Mouse (Mus musculus) mesoderm, embryonic 11.5 days (tissue): ENCODE measurements at regions not wholly inside any gene's neighbourhood (a gene's known extent, or its start where the extent isn't known, plus 50 kb on each side); places are given as distances from the start of the nearest gene placed in this dataset.
A peak's percentile ranks its signal among the peaks of the same experiment; 100 is the strongest.

Experiments
- DNase-seq: peaks from one replicate; pipeline ENCODE4 v3.0.0-alpha.2; 2012; ENCODE audit warnings: low read depth, low spot score

GRCm38 (mm10) chr4:97132650-97133049, 50.3 kb downstream of the Gm10192 start:
- no peak for DNase-seq

DNA sequence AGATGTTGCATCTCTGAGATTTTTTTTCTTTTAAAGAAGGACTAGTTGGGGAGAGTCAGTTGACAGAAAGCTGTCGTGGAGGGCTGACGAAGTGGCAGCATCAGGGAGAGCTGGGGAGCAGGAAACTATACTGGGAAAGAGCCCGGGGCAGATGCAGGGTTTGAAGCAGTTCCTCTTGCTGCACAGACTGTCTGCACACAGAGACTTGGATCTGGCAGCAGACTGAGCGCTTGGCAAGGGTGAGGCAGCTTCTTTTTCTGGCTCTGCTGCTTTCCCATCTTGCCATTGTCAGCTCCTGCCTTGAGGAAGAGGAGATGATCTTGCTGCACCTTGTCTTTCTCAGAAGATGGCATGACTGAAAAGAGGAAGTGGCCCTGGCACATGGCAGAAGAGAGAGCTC, 55.2 kb downstream of the Gm10192 start:
- no peak for DNase-seq

DNA sequence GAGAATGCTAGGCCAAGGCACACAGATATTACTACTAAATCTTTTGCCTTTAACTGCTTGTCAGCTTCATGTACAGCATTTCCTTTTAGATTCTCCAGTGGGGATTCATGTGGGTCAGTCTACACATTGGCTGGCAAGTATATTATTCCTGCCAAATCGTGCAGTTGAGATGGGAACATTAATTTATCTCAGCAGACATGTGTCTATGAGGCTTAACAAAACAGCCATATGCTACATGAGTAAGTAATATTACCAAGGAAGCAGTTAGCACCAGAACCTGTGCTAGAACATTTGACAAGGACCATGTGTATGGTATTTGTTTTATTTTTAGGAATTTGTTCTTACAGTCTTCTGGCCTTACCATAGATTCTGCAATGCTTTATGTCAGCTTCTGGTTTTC, 59.1 kb downstream of the Gm10192 start:
- DNase-seq, result no peak

- DNase-seq, result no peak
These were observed 61.0 kb downstream of the Gm10192 start for GRCm38 (mm10) chr4:97121952-97122351.

DNA sequence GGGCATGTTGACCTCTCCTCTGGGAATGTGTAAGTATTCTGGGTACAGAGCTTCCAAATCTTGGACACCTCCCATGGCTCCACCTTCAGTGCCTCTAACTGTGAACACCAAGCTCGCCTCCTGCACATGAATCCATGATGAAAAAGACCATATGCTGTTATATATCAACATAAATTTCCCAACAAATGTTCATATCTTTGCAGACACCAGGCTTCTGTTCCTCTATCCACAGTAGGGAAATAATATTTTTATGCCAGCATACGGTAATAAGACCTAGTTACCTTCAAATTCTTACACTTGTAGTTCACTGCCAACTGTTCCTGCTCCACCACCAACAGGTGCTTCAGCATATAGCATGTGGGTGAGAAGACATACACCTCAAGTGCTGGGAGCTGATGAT, 63.5 kb downstream of the Gm10192 start:
- no peak for DNase-seq

DNA sequence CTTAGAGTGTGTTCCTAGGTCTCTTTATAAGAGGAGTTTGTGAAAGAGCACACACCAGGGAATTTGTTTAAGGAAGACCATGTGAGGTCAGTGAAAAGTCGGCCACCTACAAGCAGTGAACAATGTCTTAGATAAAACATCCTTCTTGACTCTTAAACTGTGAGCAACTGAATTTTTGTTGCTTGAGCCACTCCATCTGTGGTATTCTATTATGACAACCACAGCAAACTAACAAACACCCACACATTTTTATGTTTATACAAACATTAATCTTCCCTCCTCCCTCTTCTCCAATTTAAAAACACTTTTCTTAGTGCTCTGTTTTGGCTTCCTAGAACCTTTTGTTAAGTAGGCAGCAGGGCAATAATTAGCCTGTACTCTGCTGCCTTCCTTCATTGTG, 66.0 kb downstream of the Gm10192 start:
- no peak for DNase-seq

DNA sequence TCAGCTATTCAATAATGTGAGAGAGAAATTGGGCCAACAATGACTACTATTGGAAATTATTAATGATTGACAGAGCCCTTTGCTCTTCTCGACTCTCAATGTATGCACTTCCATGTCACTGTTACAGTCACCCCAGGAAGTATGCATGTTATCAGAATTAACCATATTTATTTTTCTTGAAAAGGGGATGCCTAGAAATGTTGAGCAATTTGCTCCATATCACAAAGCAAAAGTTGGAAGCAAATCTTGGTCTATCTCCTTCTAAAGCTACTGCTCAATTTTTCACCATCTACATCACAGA, 80.3 kb downstream of the Gm10192 start:
- no peak for DNase-seq

DNA sequence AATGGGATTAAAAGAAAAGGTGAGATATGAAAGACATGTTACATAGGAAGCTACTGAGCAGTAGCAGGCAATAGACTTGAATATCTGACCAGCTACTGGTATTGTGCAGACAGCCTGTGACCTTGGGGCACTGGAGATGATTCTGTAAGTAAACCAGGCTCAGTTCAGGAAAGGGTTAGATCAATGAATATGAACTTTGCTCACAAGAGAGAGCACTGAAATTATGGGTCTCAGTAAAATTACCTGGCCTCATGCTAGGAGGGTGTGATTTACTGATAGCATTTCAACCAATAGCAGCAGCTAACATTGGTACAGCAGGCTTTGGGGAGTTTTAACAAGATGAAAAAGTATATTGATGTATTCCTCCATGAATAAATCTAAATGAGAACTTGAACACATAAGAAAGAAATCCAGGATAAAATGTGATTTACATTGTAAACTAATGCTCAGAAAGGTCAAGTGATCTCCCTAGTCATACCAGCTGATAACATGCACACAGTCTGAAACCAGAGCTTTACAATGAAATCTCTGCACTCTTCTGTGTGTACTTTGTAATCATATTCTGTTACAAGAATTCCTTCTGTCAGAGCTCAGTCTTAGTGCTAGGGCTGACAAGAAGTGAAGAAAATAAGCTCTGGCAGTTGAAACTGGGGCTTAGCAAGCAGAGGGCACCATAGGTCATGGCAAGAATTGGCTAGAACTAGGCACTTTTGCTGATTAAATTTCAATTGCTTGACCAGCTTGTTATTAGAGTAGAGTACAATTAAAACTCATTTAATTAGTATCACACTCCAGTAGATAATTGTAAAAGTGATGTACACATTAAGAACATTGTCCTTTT, 80.8 kb downstream of the Gm10192 start:
- DNase-seq, result no peak

- DNase-seq, result no peak
These were observed 83.2 kb downstream of the Gm10192 start for GRCm38 (mm10) chr4:97099721-97100120.

- DNase-seq, result no peak
These were observed 89.4 kb downstream of the Gm10192 start for GRCm38 (mm10) chr4:97093576-97093975.

DNA sequence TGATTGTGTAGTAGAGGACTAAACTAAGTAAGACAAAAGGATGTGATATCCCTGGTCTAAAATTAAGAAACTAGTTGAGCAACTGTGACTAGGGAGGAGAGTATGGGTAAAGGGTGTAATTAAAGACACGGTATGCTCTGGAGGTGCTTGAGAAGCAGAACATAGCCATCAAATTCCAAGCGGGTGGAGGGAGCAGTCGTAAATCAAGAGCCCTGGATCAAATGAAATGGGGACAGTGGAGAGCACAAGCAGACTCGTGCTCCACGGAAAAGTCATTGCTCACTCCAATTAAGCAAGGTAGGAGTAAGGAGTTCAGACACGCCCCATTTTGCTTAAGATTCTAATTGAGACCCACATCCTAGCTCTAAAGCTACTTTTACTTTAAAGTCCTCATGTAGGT, 132.2 kb downstream of the Gm10192 start:
- DNase-seq, result peak; percentile 23

GRCm38 (mm10) chr4:97049045-97049674, 133.8 kb downstream of the Gm10192 start:
- DNase-seq, result peak; percentile 47

DNA sequence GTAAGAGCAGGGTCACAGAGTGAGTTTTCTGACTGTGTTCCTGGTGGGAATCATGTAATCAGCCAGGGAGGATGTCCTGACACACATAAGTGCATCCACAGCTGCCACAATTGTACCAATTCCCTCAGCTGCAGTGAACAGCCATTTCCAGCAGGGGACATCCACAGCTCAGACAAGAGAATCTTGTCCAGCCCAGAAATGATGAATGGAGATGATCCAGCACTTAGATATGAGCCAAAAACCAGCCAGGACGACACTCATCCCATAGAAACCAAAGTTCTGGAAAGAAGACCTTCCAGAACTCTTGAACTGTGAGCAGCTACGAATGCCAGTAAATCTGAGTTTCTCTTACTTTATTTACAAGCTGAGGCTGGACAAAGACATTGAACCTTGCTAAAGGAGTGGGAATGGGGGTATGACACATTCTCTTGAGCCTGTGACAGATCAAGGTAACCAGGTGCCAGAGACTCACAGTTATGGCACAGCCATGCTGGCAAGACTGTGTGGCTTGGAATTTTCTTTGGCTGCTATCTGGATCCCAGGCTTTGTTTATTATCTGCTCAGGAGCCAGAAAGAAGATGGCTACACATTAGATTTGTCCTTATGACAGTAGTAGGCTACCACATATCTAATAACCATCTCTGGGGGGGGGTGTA, 145.1 kb downstream of the Gm10192 start:
- peak; percentile 36 for DNase-seq

- DNase-seq, result no peak
These were observed 154.0 kb downstream of the Gm10192 start for GRCm38 (mm10) chr4:97028938-97029337.

- DNase-seq, result no peak
These were observed 157.4 kb downstream of the Gm10192 start for GRCm38 (mm10) chr4:97025446-97026040.

DNA sequence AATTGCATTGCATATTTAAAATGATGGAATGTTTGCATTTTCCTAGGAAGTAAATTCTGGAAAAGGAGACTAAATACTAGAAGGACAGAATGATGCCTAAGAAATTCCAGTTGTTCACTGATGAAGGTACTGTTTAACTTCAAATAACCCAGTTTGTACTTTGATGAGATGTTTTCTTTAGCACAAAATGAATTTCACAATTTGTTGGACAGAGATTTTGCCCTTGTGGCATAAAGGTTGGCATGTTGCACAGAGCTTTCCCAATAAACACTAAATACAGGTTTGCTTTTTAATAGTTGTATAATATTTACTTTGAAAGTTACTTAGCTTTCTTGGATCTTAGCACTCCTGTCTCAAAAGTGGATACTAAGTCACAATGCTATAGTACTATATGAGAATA, 181.6 kb downstream of the Gm10192 start:
- DNase-seq, result no peak

GRCm38 (mm10) chr4:96980311-96980710, 195.3 kb upstream of the Gm12695 start:
- no peak for DNase-seq

DNA sequence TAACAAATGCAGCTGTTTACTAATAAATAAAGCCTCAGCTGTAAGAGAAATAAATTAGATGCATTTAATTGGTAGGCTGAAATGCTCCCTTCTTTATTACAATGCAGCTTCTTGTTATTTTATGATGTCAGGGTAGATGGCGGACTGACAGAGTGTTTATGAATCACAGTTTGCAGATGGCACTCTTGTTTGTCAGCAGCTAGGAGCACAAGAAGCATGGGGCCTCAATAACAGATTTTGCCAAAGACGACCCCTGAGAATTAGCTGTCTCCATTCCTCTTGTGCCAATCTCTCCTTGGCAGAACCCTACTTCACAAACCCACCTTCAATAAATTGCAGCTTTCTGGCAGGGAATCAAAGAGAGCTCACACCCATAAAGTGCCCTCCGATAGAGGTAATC, 194.9 kb upstream of the Gm12695 start:
- no peak for DNase-seq

GRCm38 (mm10) chr4:96974935-96975334, 189.9 kb upstream of the Gm12695 start:
- peak; percentile 28 for DNase-seq

- DNase-seq, result no peak
These were observed 188.8 kb upstream of the Gm12695 start for GRCm38 (mm10) chr4:96973804-96974203.

DNA sequence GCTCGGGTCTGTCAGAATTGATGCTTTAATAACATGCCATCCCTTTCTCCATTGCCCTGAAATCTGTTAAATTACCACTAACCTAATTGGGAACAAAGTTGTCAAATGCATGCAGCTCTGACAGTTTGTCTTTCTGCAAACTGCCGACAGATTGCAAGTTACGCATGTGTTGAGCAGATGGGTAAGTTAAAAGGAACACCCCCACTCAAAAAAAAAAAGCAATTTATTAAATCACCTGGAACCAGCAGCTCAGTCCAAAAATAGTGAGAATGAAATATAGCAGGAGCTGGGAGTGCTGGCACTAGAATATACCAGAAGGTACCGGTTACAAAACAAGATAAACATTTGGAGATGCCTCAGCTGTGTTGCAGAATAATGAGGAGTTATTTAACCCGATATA, 184.2 kb upstream of the Gm12695 start:
- peak; percentile 12 for DNase-seq

- peak; percentile 7 for DNase-seq
These were observed 183.7 kb upstream of the Gm12695 start for GRCm38 (mm10) chr4:96968545-96969164.
